Mouse (Mus musculus): Measurements from ENCODE around the gene Ube2l3. TPM values are rescaled to one million over a fixed set of nuclear protein-coding genes. Genes with fewer than 3 reads are reported as not detected.

Gene Ube2l3
- polyA plus RNA-seq (2015; fragmentation: Illumina TruSeq; extraction: RNeasy Lipid Tissue Mini Kit (QIAGEN cat#74804); ENCODE audit: low read depth, low replicate concordance): 161 TPM

GRCm38 (mm10) chr16:17202549-17202948 lies at the start of gene Ube2l3:
Gene Ube2l3 (minus strand): TSS chr16:17202649.

GRCm38 (mm10) chr16:17232794-17233701 lies 30.6 kb upstream of the Ube2l3 start, which contains the start of gene Hic2:
Gene Hic2 (plus strand): TSS chr16:17233572.

GRCm38 (mm10) chr16:17208389-17209361 lies 6.2 kb upstream of the Ube2l3 start, which contains the start of gene Rimbp3:
Gene Rimbp3 (plus strand): TSS chr16:17208603.

GRCm38 (mm10) chr16:17146772-17147235 lies 55.6 kb downstream of the Ube2l3 start, which contains the start of gene Ccdc116:
Gene Ccdc116 (minus strand): TSS chr16:17147229.

GRCm38 (mm10) chr16:17144339-17144738 lies 58.1 kb downstream of the Ube2l3 start, which contains the start of gene Ydjc:
Gene Ydjc (plus strand): TSS chr16:17144621.

GRCm38 (mm10) chr16:17132089-17132905 lies 70.2 kb downstream of the Ube2l3 start, which contains the start of gene Sdf2l1:
Gene Sdf2l1 (minus strand): TSS chr16:17132383.

GRCm38 (mm10) chr16:17124871-17125520 lies 77.5 kb downstream of the Ube2l3 start, which contains the start of gene 2610318N02Rik:
Gene 2610318N02Rik (minus strand): TSS chr16:17125167.

GRCm38 (mm10) chr16:17110771-17111743 lies 91.4 kb downstream of the Ube2l3 start, which contains the start of gene Ppil2:
Gene Ppil2 (minus strand): TSS chr16:17111257.

Other genes with a start within 250 kb of the Ube2l3 start
- gene Mapk1, start 219.3 kb downstream of the Ube2l3 start, polyA plus RNA-seq (2015; fragmentation: Illumina TruSeq; extraction: RNeasy Lipid Tissue Mini Kit (QIAGEN cat#74804); ENCODE audit: low read depth, low replicate concordance): 387 TPM
- 26.7 TPM for gene Ypel1, start 133.0 kb downstream of the Ube2l3 start, polyA plus RNA-seq (2015; fragmentation: Illumina TruSeq; extraction: RNeasy Lipid Tissue Mini Kit (QIAGEN cat#74804); ENCODE audit: low read depth, low replicate concordance)
- gene Ppil2, start 91.4 kb downstream of the Ube2l3 start, polyA plus RNA-seq (2015; fragmentation: Illumina TruSeq; extraction: RNeasy Lipid Tissue Mini Kit (QIAGEN cat#74804); ENCODE audit: low read depth, low replicate concordance): 99.5 TPM
- 2.1 TPM for gene 2610318N02Rik, start 77.5 kb downstream of the Ube2l3 start, polyA plus RNA-seq (2015; fragmentation: Illumina TruSeq; extraction: RNeasy Lipid Tissue Mini Kit (QIAGEN cat#74804); ENCODE audit: low read depth, low replicate concordance)
- 27.5 TPM for gene Sdf2l1, start 70.3 kb downstream of the Ube2l3 start, polyA plus RNA-seq (2015; fragmentation: Illumina TruSeq; extraction: RNeasy Lipid Tissue Mini Kit (QIAGEN cat#74804); ENCODE audit: low read depth, low replicate concordance)
- 20.9 TPM for gene Ydjc, start 58.0 kb downstream of the Ube2l3 start, polyA plus RNA-seq (2015; fragmentation: Illumina TruSeq; extraction: RNeasy Lipid Tissue Mini Kit (QIAGEN cat#74804); ENCODE audit: low read depth, low replicate concordance)
- 2.4 TPM for gene Ccdc116, start 55.4 kb downstream of the Ube2l3 start, polyA plus RNA-seq (2015; fragmentation: Illumina TruSeq; extraction: RNeasy Lipid Tissue Mini Kit (QIAGEN cat#74804); ENCODE audit: low read depth, low replicate concordance)
- 1.5 TPM for gene Rimbp3, start 6.0 kb upstream of the Ube2l3 start, polyA plus RNA-seq (2015; fragmentation: Illumina TruSeq; extraction: RNeasy Lipid Tissue Mini Kit (QIAGEN cat#74804); ENCODE audit: low read depth, low replicate concordance)
- 3.7 TPM for gene Hic2, start 30.9 kb upstream of the Ube2l3 start, polyA plus RNA-seq (2015; fragmentation: Illumina TruSeq; extraction: RNeasy Lipid Tissue Mini Kit (QIAGEN cat#74804); ENCODE audit: low read depth, low replicate concordance)
- 138 TPM for gene Tmem191c, start 73.4 kb upstream of the Ube2l3 start, polyA plus RNA-seq (2015; fragmentation: Illumina TruSeq; extraction: RNeasy Lipid Tissue Mini Kit (QIAGEN cat#74804); ENCODE audit: low read depth, low replicate concordance)
- 5.0 TPM for gene Serpind1, start 128.7 kb upstream of the Ube2l3 start, polyA plus RNA-seq (2015; fragmentation: Illumina TruSeq; extraction: RNeasy Lipid Tissue Mini Kit (QIAGEN cat#74804); ENCODE audit: low read depth, low replicate concordance)
- gene Snap29, start 203.3 kb upstream of the Ube2l3 start, polyA plus RNA-seq (2015; fragmentation: Illumina TruSeq; extraction: RNeasy Lipid Tissue Mini Kit (QIAGEN cat#74804); ENCODE audit: low read depth, low replicate concordance): 24.2 TPM
- gene Pi4ka, start 203.7 kb upstream of the Ube2l3 start, polyA plus RNA-seq (2015; fragmentation: Illumina TruSeq; extraction: RNeasy Lipid Tissue Mini Kit (QIAGEN cat#74804); ENCODE audit: low read depth, low replicate concordance): 204 TPM
- 27.5 TPM for gene Crkl, start 249.3 kb upstream of the Ube2l3 start, polyA plus RNA-seq (2015; fragmentation: Illumina TruSeq; extraction: RNeasy Lipid Tissue Mini Kit (QIAGEN cat#74804); ENCODE audit: low read depth, low replicate concordance)